Mouse (Mus musculus) cerebellum, postnatal 4 days (tissue): ENCODE measurements around the gene Wdr64.

ENCODE experiments used
- DNase-seq, 2 experiments: peaks; one replicate each; pipeline ENCODE4 v3.0.0; 2022; ENCODE audit warnings: low spot score in 2 of 2, mixed read lengths in 1 of 2

The Wdr64 gene

GRCm38 (mm10) chr1:175698293-175698692, at the start of gene Wdr64:
Wdr64 (plus strand) TSS chr1:175698593.
- no peak for DNase-seq

- no peak for DNase-seq
These were observed 49.8 kb upstream of the Wdr64 start for GRCm38 (mm10) chr1:175648615-175649014.

- no peak for DNase-seq
These were observed 38.5 kb upstream of the Wdr64 start for GRCm38 (mm10) chr1:175659900-175660299.

- DNase-seq: no peak
These were observed 29.6 kb upstream of the Wdr64 start for GRCm38 (mm10) chr1:175668666-175669405.

GRCm38 (mm10) chr1:175669456-175669855, 28.9 kb upstream of the Wdr64 start:
- no peak for DNase-seq

GRCm38 (mm10) chr1:175670042-175670441, 28.4 kb upstream of the Wdr64 start:
- no peak for DNase-seq

- DNase-seq: no peak
These were observed 26.8 kb upstream of the Wdr64 start for GRCm38 (mm10) chr1:175671626-175672025.

- DNase-seq: no peak
These were observed 24.6 kb upstream of the Wdr64 start for GRCm38 (mm10) chr1:175673563-175674325.

GRCm38 (mm10) chr1:175675116-175675515, 23.3 kb upstream of the Wdr64 start:
- no peak for DNase-seq

- DNase-seq: no peak
These were observed 20.9 kb upstream of the Wdr64 start for GRCm38 (mm10) chr1:175677459-175677858.

GRCm38 (mm10) chr1:175680995-175681394, 17.4 kb upstream of the Wdr64 start:
- DNase-seq: no peak

GRCm38 (mm10) chr1:175691686-175692245, 6.6 kb upstream of the Wdr64 start:
- no peak for DNase-seq

GRCm38 (mm10) chr1:175692246-175692996, 6.0 kb upstream of the Wdr64 start, which contains the start of the genes Opn3 and Chml:
Opn3 (minus strand) TSS chr1:175692776.
Chml (minus strand) TSS chr1:175692901.
- peak; percentile 90 to 95 for DNase-seq

- no peak for DNase-seq
These were observed 5.4 kb upstream of the Wdr64 start for GRCm38 (mm10) chr1:175692997-175693361.

- no peak for DNase-seq
These were observed 4.9 kb upstream of the Wdr64 start for GRCm38 (mm10) chr1:175693429-175693960.

- no peak for DNase-seq
These were observed 982 bp downstream of the Wdr64 start for GRCm38 (mm10) chr1:175699375-175699774.

GRCm38 (mm10) chr1:175699796-175700195, 1.4 kb downstream of the Wdr64 start:
- DNase-seq: no peak

- DNase-seq: no peak
These were observed 2.8 kb downstream of the Wdr64 start for GRCm38 (mm10) chr1:175701145-175701544.

GRCm38 (mm10) chr1:175707599-175707998, 9.2 kb downstream of the Wdr64 start:
- DNase-seq: no peak

GRCm38 (mm10) chr1:175708013-175708412, 9.6 kb downstream of the Wdr64 start:
- no peak for DNase-seq

- no peak for DNase-seq
These were observed 14.0 kb downstream of the Wdr64 start for GRCm38 (mm10) chr1:175712338-175712909.
